Mouse (Mus musculus) spleen, adult 2 months (tissue): ENCODE results near the gene Ces1f. TPM values are rescaled to one million over a fixed set of nuclear protein-coding genes. Genes with fewer than 3 reads are reported as not detected.

Source experiments
- DNase-seq, 2 experiments: peaks; one replicate each; pipeline versions ENCODE4 v3.0.0 to v3.0.0-alpha.2; 2012 to 2021; ENCODE audit warnings: low spot score in 2 of 2, low read depth in 1 of 2
- H3K27ac ChIP-seq: fragments of 200-500 bp; 2 replicates; pipeline ENCODE4 v1.5.1; 2012; ENCODE audit warnings: low read length, inconsistent platforms; ENCODE audit not compliant: insufficient read depth
- H3K27me3 ChIP-seq: fragments of 200-500 bp; 2 replicates; pipeline ENCODE4 v1.6.1; 2012; ENCODE audit warnings: mild to moderate bottlenecking, moderate library complexity, low read length, inconsistent platforms; ENCODE audit not compliant: control insufficient read depth, insufficient read depth
- H3K36me3 ChIP-seq: fragments of 200-500 bp; 2 replicates; pipeline ENCODE4 v1.6.1; 2012; ENCODE audit warnings: mild to moderate bottlenecking, low read length, inconsistent platforms; ENCODE audit not compliant: control insufficient read depth, insufficient read depth
- H3K4me1 ChIP-seq: fragments of 200-500 bp; 2 replicates; pipeline ENCODE4 v1.6.1; 2011; ENCODE audit warnings: inconsistent platforms; ENCODE audit not compliant: control insufficient read depth, insufficient read depth, insufficient read length
- H3K4me3 ChIP-seq: fragments of 200-500 bp; 2 replicates; pipeline ENCODE4 v1.5.1; 2011; ENCODE audit warnings: mild to moderate bottlenecking, inconsistent platforms; ENCODE audit not compliant: insufficient read depth, insufficient read length; ENCODE audit errors: extremely low read depth
- CTCF ChIP-seq: fragments of 200-500 bp; IDR thresholded peaks from 2 replicates; pipeline ENCODE4 v1.5.1; 2011; ENCODE audit warnings: mild to moderate bottlenecking, inconsistent platforms; ENCODE audit not compliant: insufficient read depth, insufficient read length, insufficient replicate concordance; ENCODE audit errors: extremely low read depth
- POLR2A ChIP-seq: fragments of 200-500 bp; IDR thresholded peaks from 2 replicates; pipeline ENCODE4 v1.6.1; 2011; ENCODE audit warnings: low read depth, low read length, inconsistent platforms
- WGBS: fragments of 180-500 bp; shearing (Covaris S2); methylation state at CpG from one replicate; pipeline ENCODE4 v1.1.7; 2018; 5-methylcytosine and 5-hydroxymethylcytosine counted together
- polyA plus RNA-seq: library from polyadenylated mRNA; depleted of rRNA; stranded (reverse); fragments of >200 nt; gene quantifications from 2 replicates; pipeline ENCODE4 v1.2.3, GENCODE M21; 2012; rRNA removed

Ces1f gene
- polyA plus RNA-seq: 0.07 TPM in 1 of 2 replicates, not detected in the other

DNA sequence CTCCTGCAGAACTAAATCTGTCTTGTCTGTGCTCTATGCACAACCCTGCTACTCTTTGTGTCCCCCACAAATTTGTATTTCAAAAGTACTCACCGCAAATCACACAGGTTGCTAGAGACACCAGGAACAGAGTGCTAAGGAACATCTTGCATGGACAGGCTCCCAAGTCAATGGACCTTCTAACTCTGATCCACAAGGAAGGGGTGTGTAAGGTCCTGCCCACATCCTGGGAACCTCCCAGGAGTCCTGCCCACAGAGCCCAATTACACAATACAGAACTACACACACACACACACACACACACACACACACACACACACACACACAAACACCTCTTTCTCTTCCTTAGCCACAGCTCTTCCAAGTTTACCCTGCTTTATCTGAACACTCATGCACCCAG, at the start of gene Ces1f:
TSS of gene Ces1f (minus strand) at position 192 of the 400 bp plus-strand sequence.
- TF ChIP-seq POLR2A (no peak), CTCF (no peak)

DNA sequence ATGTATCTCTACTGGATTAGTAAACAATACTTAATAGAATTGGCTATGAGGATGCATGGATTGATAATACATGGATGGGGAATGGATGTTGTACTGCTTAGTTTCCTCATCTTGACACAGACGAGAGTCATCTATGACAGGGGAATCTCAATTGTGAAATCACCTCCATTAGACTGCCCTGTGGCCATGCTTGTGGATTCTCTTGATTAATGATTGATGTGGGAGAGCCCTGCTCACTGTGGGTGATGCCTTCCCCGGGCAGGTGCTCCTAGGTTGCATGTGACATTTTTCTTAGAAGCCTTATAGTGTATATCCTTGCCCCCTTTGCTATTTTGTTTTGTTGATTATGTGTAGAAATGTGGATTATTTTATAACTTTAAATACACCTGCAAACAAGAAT, 45.6 kb upstream of the Ces1f start:
- no peaks in the 10 kb centered on the region for H3K4me1 ChIP-seq
- TF ChIP-seq CTCF (no peak), POLR2A (no peak)
- 84% methylated on average over 2 of the region's 2 CpGs for WGBS
- H3K27me3 ChIP-seq: no peaks in the 10 kb centered on the region
- H3K36me3 ChIP-seq: no peaks in the 10 kb centered on the region
- no peak overlapping the region for H3K4me3 ChIP-seq
- DNase-seq: no peak
- no peak overlapping the region for H3K27ac ChIP-seq

More for the DNA sequence above, at the start of gene Ces1f:
- Histone ChIP-seq H3K27me3 (no peaks in the 10 kb centered on the region), H3K4me1 (no peaks in the 10 kb centered on the region), H3K4me3 (no peak within 1 kb of the TSS), H3K36me3 (no peaks in the 10 kb centered on the region), H3K27ac (no peak within 1 kb of the TSS)
- DNase-seq: no peak
- WGBS: 93% methylated on average over 1 of the region's 1 CpGs

DNA sequence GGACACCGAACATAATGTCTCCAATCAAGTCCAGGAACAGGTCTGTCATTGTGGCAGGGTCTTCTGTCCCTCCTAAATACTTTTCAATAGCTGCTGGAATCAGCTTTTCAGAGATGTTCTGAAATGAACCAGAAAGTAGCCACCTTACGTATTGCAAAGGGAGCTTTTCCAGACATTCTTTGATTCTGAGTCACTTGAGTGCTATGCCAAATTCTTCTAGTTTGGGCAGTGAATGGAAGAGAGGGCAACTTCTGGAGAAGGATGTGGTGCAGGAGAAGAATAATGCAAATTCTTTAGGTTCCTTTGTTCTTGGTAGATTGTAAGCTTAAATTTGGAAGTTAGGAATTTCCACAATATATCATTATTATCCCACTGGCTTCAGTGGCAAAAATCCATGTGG, 37.5 kb upstream of the Ces1f start:
- Histone ChIP-seq H3K4me1 (no peaks in the 10 kb centered on the region), H3K36me3 (no peaks in the 10 kb centered on the region), H3K4me3 (no peak overlapping the region), H3K27ac (no peak overlapping the region), H3K27me3 (no peaks in the 10 kb centered on the region)
- TF ChIP-seq POLR2A: no peak
- TF ChIP-seq CTCF: no peak
- DNase-seq: no peak
- WGBS: 84% methylated on average over 2 of the region's 2 CpGs

DNA sequence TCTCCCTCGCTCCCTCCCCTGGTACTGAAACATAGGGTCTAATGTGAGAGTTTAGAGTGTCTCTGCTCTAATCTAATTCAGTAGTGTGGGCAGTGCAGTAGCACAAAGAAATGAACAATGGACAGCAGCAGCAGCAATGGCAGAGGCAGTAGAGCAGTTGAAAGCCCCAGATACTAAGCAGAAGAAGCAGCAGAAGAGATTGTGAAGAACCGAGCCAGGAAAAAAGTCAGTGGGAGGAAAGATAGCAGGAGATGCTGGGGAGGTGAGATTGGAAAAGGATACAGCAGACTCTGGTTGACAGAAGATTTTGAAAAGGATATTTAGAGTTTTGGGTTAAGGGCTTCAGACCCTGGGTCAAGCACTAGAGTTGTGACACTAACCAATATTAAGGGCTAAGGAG, 36.0 kb upstream of the Ces1f start:
- 84% methylated on average over 2 of the region's 2 CpGs for WGBS
- Histone ChIP-seq H3K36me3 (no peaks in the 10 kb centered on the region), H3K27me3 (no peaks in the 10 kb centered on the region), H3K4me1 (no peaks in the 10 kb centered on the region), H3K4me3 (no peak overlapping the region), H3K27ac (no peak overlapping the region)
- no peak for DNase-seq
- TF ChIP-seq POLR2A: no peak
- TF ChIP-seq CTCF: no peak

DNA sequence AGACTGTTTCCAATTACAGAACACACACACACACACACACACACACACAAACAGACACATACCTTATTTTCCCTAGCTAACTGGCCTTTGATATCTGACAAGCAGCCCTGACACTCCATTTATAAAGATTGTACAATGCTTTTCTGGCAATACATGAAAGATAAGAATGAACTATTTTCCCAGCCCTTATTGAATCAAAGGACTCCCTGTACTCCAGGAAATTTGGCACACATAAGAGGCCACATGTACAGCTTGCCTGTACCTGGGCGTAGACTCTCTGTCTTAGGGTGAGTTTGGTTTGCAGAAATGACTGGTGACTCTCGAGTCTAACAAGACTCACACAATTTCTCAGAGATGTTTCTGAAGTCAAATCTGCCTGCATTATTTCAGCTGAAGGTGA, 4.3 kb upstream of the Ces1f start:
- TF ChIP-seq POLR2A: no peak
- TF ChIP-seq CTCF: no peak
- Histone ChIP-seq H3K4me1 (no peaks in the 10 kb centered on the region), H3K27me3 (no peaks in the 10 kb centered on the region), H3K27ac (no peak overlapping the region), H3K36me3 (no peaks in the 10 kb centered on the region), H3K4me3 (no peak overlapping the region)
- 80% methylated on average over 2 of the region's 2 CpGs for WGBS
- no peak for DNase-seq

DNA sequence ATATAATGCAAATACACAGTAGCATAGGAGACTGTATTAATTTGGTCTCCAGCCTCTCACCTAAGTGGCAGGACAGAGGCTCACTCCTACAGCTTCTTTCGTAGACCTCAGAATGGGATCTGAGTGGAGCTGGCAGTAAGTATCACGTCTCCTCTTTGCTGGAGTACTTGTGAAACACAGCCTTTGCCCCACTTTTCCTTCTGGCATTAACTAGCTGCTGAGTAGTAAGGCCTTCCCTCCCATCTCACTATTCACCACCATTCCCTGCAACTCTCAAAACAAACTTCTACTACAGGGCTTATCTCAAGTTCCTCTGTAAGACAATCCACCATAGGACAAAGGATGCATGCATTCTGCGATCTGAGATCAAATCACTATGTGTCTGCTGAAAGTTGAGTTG, 2.8 kb upstream of the Ces1f start:
- no peak for TF ChIP-seq CTCF
- TF ChIP-seq POLR2A: no peak
- 82% methylated on average over 3 of the region's 3 CpGs for WGBS
- H3K27me3 ChIP-seq: no peaks in the 10 kb centered on the region
- H3K4me3 ChIP-seq: no peak overlapping the region
- H3K36me3 ChIP-seq: no peaks in the 10 kb centered on the region
- H3K27ac ChIP-seq: no peak overlapping the region
- H3K4me1 ChIP-seq: no peaks in the 10 kb centered on the region
- DNase-seq: no peak

- Histone ChIP-seq H3K36me3 (no peaks in the 10 kb centered on the region), H3K4me1 (no peaks in the 10 kb centered on the region), H3K27me3 (no peaks in the 10 kb centered on the region), H3K27ac (no peak overlapping the region), H3K4me3 (no peak overlapping the region)
- 82% methylated on average over 4 of the region's 4 CpGs for WGBS
- no peak for DNase-seq
- no peak for TF ChIP-seq CTCF
- TF ChIP-seq POLR2A: no peak
Observed at GRCm38 (mm10) chr8:93278176-93278805, 1.3 kb downstream of the Ces1f start.
